Mouse (Mus musculus) spleen, adult 12 weeks (tissue): ENCODE results near the gene Serpinb6b.
A peak's percentile ranks its signal among the peaks of the same experiment; 100 is the strongest.
"Not testable (repeated sequence)": the region's sequence is repeated elsewhere in the genome, so short reads cannot be mapped to it uniquely, and the experiment has no call there.

ENCODE experiments used
- DNase-seq: peaks from one replicate; pipeline ENCODE4 v3.0.0; 2022; ENCODE audit warnings: low spot score

Serpinb6b gene

DNA sequence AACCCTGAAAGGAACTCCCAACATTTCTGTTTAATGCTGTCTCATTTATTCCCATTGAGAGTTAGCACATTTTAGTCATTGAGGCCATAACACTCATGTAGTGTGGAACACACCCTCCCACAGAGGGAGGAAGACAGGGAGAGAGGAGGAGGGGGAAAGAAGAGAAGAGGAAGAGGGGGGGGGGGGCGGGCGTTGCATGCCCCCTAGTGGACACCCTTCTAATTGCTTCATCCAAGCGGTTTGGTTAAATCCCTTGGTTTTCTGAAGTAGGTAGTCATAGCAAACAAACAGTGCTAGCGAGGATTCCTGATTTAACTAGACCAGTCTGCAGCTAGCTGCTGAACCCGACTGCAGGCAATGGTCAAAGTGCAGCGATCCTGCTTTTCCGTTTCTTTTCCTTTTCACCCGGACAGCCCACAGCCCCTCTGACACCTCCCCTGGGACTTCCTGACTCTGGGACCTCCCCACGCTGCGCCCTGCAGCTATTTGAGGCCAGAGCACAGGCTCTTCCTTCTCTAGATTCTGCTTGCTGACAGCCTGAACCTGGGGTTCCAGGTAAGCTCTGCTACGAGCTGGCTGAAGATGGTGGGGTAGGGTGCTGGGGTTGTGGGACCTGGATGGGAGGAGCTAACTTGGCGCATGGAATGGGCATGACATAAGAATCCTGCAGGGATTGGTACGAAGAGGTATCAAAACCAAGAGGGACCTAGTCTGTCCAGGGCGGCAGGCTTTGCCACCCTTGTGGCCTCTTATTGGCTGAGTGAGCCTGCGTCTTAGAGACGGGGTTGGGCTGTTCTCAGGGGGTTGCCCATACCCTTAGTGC lies at the start of gene Serpinb6b:
TSS of gene Serpinb6b (plus strand) at position 221 of the 823 bp plus-strand sequence.
- peak; percentile 33 for DNase-seq

DNA sequence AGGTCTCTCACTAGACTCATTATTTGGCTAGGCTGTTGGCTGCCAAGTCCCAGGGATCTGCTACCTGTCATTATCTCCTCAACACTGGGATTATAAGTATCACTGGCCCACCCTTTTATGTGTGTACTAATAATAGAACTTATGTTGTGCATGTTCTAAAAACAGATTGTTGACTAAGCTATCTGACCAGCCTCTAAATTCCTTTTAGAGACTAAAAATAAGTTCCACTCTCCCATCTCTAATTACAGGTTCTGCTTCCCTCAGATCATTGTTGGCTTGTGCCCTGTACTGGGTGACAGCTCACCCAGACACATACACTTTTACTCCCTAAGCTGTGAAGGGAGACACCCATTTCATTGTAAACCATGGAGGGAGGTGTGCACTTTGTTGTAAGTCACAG lies 42.4 kb upstream of the Serpinb6b start:
- no peak for DNase-seq

DNA sequence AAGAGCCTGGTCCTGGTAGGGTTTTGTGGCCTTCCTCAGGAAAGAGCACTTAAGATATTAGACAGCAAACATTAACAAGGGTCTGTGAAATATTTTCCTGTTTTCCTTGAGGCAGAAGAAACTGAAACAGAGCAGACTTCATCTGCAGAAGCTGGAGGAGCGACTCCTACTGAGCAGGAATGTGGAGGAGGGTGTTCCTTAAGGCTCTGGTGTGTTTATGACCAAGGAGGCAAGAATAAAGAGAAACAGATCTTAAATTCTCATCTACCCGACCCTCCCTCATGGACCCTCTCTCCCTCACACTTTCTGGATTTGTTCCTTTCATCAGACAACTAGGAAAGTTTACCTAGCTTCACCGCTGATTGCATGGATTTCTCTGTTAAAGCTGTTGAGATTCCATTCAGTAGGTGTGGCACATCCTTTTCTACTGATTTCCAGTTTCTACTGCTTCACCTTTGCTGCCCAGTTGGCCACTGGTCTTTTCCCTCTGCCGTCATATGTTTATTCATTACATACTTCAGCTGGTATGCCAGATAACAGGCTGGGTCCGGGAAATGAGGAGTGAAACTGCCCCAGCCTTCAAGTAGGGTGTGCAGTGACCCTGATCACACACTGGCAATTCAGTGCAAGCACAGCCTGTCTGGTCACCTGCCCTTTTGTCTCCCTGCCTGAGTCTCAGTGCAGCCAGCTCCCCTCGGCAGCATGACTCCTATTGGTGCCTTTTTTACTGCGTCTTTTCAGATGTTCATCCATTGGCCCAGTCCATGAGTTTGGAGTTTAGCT lies 40.2 kb upstream of the Serpinb6b start:
- no peak for DNase-seq

DNA sequence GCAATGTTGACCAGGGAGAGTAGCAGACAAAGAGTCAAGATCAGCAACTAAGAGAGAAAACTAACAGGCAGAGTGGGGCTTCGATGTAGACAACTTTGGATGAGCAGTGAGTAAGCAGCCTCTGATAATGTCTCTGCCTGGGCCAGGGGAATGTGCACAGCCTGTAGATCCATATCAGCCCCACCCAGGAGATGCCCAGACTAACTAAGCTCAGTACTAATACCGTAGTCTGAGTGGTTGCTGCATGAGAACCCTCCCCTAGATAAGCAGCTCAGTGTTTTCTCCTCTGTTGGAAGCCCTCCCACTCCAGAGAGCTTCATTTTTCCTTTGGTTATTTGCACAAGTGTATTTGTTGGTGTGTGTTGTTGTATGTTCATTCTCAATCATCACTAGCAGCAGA lies 38.3 kb upstream of the Serpinb6b start:
- DNase-seq, result no peak

DNA sequence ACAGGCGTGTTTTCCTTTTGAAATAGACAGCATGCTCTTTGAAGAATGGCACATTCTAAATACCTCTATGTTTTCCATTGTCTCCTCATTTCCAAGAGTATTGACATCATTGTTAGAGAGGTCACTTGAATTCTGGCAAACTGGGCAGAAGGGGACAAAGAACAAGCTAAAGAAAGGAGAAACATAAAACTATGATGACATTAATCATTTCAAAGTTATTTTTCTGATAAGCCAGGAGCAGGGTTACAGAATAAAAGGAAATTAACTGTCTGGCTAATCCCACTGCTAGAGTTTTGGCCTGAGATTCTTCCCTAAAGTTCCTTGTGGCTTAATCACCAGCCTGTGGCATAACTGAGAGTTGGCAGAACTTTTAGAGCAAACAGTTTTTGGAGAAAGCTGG lies 37.8 kb upstream of the Serpinb6b start:
- no peak for DNase-seq

DNA sequence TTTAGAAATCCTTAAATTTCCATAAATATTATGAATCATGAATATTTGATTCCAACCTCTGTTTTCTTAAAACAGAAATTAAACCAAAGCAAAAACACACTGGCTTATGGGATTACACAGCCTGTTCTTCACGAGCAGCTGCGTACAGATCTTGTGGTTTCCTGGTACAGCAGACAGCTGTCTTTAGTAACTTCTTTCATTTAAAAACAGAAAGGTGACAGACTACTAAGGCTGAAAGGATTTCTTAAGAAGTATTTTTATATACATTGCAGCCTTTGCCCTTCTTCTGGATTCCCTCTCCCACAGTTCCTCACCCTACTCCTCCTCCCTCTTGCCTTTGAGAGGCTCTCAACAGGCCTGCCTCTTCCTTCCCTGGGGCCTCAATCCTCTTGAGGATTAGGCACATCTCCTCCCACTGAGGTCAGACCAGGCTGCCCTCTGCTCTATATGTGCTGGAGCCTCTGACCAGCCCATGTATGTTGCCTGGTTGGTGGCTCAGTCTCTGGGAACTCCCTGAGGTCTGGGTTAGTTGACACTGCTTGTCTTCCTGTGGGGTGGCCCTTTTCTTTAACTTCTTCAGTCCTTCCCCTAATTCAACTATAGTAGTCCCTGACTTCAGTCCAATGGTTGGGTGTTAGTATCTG lies 35.8 kb upstream of the Serpinb6b start:
- DNase-seq, result no peak

DNA sequence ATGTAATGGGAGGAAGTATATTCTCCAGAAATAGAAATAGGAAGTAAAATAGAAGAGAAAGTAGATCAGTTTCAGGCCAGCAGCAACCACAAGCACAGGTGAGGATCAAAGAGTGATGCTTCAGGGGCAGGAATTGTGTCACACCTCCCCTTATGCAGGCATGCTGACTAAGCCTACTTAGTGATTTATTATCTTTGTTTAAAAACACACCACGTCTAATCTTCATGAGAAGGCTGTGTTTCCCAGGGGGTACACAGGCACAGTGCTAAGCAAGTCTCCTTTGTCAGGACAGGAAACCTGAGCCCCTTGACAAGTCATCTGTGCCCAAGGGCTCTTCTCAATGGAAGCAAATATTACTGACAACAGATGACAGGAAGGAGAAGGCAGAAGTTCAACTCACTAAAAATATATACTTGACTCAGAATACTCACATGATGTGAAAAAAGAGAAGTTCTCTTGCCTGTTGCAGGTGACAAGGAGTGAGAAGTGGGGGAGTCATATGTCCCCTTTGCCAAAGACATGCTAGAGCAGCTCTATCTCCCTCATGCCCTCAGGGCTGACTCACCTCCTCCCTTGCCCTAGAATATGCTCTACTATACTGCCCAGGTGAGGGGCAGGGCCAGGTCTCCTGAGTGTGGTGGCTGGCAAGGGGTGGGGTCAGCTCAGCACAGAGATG lies 30.2 kb upstream of the Serpinb6b start:
- DNase-seq, result peak; percentile 12

DNA sequence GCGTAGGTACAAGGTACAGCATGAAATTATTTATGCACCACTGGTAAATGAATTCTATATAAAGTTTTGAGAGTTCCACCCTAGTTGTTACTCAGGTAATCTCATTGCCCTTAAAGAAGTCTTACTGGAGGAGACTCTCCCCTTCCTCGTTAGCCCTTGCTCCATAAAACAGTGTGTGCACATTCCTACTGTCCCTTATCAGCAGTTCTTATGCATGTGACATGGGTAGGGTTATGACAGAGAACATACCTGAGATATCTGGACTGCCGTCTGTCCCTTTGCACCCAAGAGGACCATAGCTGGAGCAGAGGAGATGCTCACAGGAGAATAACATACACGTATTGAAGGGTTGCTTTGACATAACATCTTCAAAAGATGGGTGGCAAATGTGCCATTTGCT lies 26.7 kb upstream of the Serpinb6b start:
- not testable (repeated sequence) for DNase-seq

DNA sequence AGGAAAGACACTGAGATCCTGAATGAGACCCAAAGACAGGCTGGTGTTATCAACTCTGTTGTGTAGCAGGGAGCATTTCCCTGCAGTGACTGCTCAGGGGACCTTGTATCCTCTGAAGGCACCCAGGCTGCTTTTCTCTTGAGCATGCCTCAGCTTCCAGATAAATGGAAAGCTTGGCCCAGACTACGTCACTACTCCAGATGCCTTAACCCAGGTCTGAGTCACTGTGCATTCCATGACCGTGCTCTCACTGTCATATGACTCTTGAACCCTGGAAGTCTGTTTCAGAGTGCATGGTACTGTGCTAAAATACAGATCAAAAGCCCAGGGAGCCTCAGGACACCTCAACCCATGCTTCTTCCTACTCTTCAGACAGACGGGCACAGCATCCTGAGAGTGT lies 25.8 kb upstream of the Serpinb6b start:
- not testable (repeated sequence) for DNase-seq

DNA sequence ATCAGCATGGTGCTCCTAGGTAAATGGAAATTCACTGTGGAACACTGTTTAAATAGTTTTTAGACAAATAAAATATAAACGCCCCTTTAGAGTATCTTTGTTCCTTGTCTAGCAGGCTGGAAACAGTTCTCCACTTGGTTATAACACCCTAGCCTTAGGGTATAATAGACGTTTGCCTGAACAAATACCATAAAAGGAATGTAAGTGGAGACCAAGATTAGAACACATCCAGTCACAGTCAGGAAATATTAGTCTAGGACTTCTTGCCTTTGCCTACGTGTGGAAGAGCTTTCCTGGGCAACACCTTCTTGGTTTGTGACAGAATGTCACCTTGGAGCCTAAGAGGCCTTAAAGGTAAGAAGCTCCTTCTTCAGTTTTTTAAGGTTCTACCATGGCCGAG lies 8.5 kb upstream of the Serpinb6b start:
- no peak for DNase-seq

DNA sequence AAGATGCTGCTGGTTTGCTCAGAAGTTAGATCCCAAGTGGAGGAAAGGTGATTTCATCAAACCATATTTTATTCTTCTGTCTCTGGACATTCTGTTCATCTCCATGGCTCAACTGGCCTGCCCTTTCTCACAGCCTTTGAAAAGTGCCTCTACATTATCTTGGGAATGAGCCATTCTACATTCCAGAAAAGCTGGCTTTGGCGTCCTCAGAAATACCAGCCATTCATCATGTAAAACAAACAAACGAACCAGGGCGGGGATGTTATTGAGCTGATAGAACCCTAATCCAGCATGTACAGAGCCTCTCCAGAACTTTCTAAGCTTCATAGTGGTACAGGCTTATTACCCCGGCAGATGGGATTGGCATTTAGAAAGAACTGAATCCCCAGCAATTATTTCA lies 7.1 kb upstream of the Serpinb6b start:
- no peak for DNase-seq

DNA sequence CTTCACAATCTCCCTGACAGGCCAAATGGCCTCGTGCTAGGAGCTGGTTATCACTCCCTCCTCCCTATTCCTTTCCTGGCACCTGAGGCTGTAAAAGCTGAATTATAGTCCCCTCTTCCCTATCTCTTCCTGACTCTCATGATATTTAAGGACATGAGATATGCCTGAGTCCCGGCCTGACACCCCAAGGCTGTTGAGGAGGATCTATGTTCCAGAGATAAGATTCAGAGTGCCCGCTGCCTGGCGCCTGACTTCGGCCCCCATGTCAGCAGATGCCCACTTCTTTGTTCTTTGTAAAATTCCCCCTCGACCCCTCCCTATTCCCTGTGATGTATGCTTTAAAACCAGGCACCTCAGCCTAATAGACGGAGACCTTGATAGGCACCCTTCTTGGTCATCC lies 6.5 kb upstream of the Serpinb6b start:
- DNase-seq, result not testable (repeated sequence)

DNA sequence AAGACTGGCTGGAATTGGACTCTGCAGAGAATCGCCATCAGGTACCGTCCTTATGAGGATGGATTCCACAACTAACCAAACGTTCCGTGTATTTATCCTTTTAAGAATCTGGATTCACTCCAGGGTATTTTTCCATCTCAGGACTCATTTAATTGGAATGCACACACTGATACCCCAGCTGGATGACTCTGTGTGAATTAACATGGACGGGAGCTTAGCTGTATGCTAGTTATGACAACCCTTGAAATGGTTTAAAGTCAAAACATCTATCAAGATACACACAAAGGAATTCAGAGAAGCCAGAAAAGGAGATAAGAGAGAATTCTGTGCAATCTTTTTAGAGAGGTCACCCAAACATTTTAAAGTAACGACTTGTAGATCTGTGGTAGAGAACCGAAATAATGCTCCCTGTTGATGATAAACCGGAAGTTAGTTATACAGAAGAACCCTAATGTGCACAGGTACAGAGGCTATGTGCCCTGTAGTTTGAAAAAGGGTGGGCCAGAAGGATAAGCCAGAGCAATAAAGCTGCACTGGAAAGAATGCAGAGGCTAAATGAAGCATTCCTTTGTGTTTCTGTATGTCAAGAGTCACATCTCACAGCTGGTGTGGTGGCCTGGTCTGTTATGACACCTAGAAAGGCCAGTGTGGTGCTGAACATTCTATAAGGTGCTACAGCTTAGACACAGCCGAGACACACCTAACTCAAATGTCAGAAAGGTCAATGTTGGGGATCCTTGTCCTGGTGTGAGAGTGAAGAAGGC lies 837 bp upstream of the Serpinb6b start:
- DNase-seq, result no peak

DNA sequence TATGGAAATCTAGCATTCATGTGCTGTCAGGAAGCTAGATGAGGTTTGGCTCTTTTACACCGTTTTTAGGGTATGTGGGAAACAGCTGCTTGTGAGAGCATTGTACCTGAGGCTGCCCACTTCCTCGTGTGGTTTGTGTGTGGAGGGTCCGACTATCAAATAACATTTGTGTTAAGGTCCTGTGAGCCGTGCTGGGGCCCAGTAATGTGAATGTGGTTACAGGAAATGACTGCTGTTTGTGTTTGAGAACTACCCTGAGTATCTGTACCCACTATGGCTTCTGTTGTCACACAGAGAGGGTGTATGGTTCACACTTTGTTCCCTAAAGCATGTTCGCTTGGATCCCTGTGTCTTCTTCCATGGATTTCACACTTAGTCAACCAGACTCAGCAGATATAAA lies 1.1 kb downstream of the Serpinb6b start:
- DNase-seq, result peak; percentile 9

DNA sequence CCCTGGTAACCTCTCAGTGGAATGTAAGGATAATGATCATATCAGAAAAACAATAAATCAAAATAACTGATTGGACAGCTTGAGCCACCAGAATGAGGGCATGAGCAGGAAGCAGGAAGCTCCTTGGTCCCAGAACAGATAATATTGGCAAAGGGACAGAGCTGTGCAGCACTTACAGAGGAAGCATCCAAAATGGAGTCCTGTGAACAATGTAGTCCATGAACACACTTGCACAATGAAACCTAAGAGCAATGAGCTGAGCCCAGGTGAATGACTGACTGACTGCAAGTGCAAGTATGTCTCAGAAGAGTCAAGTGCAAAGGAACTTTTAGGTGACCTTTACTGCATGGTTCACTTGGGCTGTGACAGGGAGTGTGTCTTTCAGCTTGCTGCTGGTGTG lies 2.2 kb downstream of the Serpinb6b start:
- no peak for DNase-seq

DNA sequence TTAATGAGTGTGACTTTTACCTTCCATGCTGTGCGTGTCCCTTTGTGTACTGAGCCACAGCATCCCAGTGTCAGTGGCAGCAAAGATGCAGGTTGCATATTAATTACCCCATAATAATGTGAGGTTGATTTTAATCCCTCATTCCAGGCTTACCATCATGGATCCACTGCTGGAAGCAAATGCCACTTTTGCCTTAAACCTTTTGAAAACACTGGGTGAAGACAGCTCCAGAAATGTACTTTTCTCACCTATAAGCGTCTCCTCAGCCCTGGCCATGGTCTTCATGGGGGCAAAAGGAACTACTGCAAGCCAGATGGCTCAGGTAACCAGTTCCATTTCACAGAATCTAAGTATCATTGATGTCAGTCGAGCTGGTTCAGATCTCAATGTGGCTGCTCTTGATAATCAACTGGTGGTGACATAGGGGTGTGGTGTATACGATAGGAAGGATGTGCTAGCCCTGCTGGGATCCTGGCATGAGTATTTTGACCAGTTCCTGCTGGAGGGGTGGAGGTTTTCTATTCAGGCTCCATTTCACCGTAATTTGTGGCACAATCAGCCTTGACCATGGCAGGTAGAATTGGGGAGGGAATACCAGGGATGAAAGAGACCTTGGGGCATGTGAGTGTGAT lies 3.5 kb downstream of the Serpinb6b start:
- DNase-seq, result peak; percentile 49

DNA sequence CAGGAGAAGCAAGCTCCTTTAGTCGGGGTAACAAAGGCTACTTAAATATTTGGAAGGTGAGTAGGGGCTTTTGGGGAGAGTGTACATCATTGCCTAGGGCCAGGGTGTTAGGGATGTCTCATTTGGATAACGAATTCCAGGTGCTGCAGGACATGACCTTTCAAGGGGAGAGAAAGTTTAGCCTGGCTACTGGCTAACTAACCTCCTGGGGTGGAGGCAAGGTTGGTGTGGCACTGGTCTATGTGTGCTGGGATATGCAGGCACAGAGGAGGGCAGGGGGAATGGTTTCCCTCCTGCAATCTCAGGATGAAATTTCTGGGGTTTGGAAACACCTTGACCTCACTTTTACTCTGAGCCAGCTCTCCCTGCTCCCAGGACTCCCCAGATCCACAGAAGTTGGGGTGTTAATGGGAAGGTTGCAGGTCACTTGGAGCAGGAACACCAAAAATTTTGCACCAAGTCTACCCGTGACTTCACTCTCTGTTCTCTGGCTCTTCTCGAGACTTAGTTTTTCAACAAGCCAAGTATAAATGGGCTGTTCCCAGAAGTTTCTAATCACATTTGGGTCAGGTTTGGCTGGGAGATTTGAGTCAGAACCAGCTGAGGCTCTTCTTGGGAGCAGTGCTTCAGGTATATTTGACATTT lies 4.1 kb downstream of the Serpinb6b start:
- peak; percentile 21 for DNase-seq

DNA sequence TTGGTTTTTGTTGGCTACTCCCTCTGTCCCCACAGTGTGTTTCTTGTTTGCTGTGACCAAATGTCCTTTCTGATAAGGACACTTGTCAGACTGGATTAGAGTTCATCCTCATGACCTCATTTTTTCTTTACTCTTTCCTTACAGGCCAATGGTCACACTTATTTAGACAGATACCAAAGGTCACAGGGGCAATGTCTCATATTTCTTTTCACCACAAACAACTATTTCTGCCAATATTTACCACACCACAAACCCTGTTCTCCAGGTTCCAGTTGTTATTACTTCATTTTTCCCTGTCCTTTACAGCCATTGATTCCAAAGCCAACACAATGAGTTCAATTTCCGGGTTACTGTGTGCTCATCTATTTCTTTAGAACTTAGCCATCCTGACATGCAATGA lies 4.6 kb downstream of the Serpinb6b start:
- no peak for DNase-seq

DNA sequence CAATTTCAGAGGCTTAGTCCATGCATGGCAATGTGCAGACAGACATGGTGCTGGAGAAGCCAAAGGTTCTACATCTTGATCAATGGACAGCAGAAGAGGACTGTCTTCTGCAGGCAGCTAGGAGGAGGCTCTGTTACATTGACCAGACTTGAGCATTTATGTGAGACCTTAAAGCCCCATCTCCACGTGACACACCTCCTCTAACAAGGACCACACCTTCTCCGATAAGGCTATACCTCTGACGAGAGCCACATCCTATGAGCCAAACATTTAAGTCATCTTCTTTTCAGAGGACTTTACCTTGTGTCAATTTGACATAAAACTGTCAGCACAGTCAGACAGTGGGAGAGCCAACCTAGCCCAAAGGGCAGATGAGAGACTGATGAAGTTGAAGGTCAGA lies 5.8 kb downstream of the Serpinb6b start:
- no peak for DNase-seq

DNA sequence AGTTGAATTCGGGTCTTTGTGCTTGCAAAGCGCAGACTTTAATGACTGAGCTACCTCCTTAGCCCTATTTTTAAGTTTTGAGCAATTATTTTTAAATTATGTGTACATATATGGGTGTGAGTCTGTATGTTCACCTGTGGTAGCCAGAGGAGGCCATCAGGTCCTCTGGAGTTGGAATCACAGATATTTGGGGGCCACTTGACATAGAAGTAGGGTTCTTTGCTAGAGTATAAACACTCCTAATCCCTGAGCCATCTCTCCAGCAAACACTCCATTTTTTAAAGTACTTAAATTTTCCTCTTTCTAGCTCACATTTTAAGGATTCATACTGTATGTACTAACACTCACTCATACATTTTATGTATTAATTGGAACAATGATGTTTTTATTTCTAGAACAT lies 9.3 kb downstream of the Serpinb6b start:
- DNase-seq, result no peak
